Mouse (Mus musculus): ENCODE measurements around the gene Rps11.
"Not testable (repeated sequence)": the region's sequence is repeated elsewhere in the genome, so short reads cannot be mapped to it uniquely, and the experiment has no call there.

Gene Rps11

DNA sequence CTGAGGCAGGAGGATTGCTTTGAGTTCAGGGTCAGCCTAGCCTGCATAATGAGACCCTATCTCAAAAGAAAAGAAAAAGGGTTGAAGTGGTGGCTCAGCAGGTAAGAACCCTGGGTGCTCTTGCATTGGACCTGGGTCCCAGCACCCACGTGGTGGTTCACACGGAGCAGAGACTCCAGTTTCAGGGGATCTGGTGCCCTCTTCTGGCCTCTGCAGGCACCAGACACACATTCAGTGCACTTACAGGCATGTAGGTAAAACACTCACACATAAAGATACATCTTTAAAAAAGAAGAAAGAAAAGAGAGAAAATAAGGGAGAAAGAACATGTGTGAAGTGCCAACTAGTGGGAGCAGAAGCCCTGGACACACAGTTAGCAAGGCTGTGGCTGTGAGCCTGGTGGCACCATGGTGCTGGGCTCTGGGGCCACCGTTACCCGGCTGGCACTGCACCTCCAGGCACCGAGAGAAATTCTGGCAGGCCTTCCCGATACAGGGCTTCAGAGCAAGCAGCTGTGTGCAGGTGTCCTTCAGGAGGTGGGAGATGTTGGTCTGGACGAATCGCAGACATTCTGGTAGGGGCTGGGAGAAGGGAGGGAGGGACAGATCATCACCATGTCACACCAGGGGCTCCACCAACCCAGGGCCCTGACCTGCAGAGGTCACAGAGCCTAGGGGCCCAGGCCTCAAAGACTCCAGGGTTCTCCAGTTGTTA is 9.4 kb upstream of the Rps11 start:
- DNase-seq (ENCODE audit: low spot score in 2 of 2): no peak

DNA sequence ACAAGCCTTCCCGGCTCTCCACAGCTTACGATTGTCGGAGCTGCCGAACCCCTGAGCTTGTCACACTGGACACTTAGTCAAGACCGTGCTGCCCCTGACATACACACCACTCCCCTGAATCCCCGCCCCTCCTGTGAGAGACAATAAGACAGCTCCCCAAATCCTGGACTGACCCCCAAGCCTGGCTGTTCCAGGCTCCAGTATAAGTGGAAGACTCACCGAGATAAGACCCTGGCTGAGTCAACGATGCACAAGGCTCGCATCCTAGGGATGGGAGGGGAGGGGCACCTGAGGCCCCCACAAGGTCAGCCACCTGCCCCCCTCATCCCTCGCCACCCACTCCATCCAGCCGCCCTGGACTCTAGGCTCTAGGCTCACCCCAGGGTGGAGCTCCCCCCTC is 7.6 kb upstream of the Rps11 start:
- no peak for DNase-seq (ENCODE audit: low spot score in 2 of 2)

DNA sequence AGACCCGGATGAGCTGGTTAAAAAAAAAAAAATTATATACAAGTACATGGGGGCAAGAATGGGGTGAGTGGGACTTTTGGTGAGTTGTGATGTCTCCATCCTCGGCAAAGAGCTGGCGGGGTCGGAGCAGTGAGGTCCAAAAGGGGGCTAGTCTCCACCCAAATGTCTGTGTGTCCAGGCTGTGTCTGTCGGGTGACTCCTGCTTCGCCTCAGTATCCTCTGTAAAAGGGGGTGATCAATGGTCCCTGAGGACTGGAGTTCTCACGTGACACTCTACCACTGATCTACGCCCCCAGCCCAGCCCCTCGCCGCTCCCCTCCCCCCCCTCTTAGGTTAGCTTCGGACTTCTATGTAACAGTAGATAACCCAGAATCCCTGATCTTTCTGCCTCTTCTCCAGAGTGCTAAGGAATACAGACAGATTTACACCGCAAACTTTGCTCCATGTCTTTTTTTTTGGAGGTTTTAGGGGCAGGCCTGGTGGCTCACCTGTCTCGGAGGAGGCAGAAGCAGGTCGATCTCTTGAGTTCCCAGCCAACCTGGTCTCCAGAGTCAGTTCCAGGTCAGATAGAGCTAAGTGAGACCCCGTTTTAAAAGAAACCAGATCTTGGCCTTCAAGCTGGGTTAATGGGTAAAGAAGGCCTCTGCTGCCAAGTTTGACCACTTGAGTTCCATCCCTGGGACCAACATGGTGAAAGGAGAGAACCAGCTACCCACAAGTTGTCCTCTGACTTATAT is 5.7 kb upstream of the Rps11 start:
- DNase-seq (ENCODE audit: low spot score in 2 of 2): no peak

- DNase-seq (ENCODE audit: low spot score in 2 of 2): no peak
Measured at GRCm38 (mm10) chr7:45129318-45129717, 5.1 kb upstream of the Rps11 start.

DNA sequence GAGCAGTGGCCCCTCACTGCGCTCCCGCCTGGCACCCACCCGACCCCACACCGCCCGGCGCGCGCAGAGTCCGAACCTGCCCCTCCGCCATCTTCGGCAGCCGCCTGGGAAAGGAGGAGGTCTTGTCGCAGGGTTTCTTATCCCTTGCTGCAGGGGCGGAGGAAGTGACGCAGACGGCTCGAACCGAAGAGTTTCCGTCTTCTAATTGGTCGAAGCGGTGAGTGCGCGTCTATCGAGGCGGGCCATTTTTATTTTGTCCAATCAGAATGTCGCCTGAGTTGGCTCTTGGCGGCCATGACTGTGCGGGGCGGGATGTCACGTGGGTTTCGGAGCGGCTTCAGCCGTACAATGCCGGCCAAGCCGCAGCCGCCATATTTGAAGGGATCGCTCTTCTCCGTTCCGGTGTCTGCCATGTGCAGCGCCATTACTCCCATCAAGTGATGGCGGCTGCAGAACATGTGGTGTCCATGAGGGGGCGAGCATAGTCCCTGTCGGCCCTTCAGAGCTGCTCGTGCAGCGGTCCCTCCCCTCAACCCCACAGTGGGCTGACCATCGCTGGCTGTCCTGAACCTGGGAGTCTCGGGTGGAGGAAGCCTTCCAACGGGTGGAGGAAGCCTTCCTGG is 4.5 kb upstream of the Rps11 start, which contains the start of gene Rpl13a:
Gene Rpl13a (minus strand): TSS at position 138 of the 623 bp plus-strand sequence.
- peak; percentile 99 for DNase-seq (ENCODE audit: low spot score in 2 of 2)

DNA sequence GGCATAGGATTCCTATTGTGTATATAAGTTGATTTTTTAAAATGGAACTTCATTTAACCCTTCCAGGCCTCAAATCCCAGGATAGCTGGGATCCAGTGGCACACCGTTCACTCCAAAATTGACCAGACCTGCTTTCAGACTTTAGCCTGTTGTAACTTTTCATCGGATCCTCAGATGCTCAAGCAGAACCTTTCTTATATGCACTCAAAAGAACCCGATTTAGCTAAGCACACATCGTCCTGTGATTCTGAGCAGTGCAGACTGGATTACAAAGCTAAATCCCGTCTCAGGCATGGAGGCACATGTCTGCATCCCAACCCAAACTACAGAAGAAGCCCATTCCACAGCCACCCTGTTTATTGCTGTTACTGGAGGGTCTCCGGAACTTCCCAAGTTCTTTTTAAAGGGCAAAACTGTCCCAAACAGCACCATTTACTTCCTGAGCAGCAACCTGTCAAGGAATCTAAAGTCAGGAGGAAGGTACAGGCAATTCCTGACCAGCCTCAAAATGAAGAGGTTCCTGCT is 3.5 kb upstream of the Rps11 start:
- DNase-seq (ENCODE audit: low spot score in 2 of 2): no peak

DNA sequence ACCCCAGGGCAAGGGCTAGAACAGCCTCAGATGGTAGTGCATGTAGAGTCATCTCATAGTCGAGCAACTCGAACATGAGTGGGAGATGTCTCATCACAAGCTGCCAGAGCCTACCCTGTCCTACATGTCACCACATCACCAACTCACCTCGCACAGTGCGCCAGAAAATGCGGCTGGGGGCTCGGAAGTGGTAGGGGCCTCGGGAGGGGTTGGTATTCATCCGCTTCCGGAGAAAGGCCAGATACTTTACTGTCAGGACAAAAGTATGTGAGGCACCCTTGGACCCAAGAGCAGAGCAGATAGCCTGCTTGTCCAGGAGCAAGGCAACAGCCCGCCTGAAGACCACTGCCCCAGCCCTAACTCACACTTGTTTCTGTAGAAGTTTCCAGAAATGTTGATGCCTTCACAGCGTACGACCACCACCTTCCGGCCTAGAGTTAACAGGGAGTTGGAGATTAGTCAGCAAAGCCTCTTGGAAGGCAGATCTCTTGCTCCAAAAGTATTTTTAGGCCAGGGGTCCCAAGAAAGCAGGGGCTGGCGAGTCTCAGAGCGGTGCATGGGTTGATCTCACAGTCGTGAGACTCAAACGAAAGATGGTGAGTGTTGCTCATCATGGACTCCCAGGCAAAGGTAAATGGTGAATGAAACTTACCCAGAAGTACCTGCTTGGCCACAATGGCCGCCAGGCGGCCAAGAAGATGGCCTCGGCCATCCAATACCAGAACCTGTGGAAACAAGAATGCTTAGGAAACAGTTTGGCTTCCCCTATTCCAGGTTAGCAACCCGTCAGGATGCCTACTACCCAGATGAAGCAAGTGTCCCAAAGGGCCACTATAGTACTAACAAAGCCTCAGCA is 2.8 kb upstream of the Rps11 start:
- no peak for DNase-seq (ENCODE audit: low spot score in 2 of 2)

DNA sequence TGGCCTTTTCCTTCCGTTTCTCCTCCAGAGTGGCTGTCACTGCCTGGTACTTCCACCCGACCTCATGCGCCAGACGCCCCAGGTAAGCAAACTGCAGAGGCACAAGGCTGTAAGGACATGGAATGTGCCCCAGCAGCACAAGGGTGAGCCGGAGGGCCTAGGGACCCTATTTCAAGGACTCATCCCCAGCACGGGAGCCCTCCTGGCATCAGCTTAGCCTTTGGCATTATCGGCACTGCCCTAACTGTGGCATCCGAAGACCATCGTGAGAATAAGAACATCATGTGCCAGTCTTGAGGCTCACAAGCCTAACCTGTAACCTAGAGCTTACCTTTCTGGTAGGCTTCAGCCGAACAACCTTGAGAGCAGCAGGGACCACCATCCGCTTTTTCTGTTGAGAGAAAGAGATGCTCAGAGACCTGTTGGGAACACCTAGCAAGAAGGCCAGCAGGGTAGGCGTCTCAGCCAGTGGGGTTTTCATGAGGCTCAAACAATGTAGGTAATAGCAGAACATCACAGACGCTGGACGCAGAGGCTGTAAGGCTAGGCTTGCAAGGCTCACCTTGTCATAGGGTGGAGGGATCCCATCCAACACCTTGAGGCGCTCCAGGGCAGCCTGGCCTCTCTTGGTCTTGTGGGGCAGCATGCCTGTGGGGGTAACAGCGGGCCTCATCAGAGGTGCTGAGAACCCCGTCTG is 2.1 kb upstream of the Rps11 start:
- DNase-seq (ENCODE audit: low spot score in 2 of 2): no peak

- DNase-seq (ENCODE audit: low spot score in 2 of 2): not testable (repeated sequence)
Measured at GRCm38 (mm10) chr7:45125649-45126048, 1.4 kb upstream of the Rps11 start.

DNA sequence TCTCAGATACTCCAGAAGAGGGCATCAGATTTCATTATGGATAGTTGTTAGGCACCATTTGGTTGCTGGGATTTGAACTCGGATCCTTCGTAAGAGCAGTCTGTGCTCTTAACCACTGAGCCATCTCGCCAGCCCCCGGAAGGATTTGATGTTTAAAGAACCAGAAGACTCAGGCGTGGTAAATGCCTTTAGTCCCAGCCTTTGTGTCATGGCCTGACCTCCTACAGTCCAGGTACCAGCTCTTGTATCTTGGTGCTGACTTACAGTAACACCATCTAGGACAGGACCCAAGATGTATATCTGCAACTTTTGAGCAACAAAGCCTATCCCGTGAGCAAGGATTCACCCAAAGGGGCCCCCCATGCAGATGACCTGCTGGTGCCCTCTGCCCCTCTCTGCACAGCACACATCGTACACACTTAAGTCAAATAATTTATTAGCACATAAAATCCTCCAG is 933 bp upstream of the Rps11 start:
- no peak for DNase-seq (ENCODE audit: low spot score in 2 of 2)

DNA sequence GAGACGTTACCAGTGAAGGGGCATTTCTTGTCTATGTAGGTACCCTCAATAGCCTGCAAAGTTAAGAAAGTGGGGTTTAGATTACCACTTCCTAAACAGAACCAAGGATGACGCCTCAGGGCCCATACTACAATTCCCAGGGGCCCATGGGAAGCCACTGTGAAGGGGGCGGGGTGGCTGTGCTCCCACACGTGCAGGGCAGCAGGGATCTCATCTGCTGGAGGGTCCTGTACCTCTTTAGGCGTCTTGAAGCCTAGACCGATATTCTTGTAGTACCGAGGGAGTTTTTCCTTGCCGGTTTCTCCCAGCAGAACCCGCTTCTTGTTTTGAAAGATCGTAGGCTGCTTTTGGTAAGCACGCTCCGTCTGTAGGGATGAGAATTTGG is 1.1 kb downstream of the Rps11 start:
- DNase-seq (ENCODE audit: low spot score in 2 of 2): no peak

- no peak for DNase-seq (ENCODE audit: low spot score in 2 of 2)
Measured at GRCm38 (mm10) chr7:45122561-45123185, 1.6 kb downstream of the Rps11 start.

DNA sequence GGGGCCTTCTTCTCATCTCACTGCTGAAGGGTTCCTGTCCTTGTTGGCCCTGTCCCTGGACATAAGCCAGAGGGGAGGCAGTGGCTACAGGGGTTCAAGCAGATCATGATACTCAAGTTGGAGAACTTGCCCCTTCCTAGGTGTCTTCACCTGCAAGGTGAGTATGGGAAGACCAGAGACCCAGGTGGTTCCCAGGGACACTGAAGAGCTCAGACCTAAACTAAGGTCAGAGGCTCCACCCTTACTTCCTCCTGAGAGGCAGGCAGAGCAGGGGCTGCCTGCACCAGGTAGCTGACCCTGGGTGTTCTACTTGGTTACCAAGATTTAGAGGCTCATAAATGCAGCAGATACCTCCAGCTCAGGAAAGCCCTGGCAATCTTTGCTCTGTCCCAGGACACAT is 2.3 kb downstream of the Rps11 start:
- DNase-seq (ENCODE audit: low spot score in 2 of 2): no peak

DNA sequence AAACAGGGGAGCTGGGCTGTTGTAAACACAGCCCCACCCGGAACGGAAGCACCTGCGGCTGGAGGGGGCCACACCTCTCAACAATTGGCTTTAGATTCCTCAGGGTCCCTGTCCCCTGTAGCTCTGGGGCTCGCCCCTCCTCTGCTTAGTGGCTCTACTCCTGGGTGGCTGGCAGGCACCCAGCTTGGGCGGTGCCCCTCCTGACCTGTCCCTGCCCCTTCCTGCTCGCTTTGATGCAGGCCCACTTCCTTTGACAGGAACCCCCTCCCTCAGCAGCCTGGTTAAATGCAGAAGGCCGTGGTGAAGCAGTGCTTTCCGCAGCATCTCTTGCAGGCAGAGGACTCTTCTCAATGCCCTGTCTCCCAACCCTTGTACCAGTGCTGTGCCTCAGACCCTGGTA is 2.8 kb downstream of the Rps11 start:
- DNase-seq (ENCODE audit: low spot score in 2 of 2): no peak

GRCm38 (mm10) chr7:45119780-45120709 is 4.2 kb downstream of the Rps11 start:
- DNase-seq (ENCODE audit: low spot score in 2 of 2): no peak

GRCm38 (mm10) chr7:45118336-45118735 is 5.9 kb downstream of the Rps11 start:
- DNase-seq (ENCODE audit: low spot score in 2 of 2): no peak

GRCm38 (mm10) chr7:45117566-45117965 is 6.7 kb downstream of the Rps11 start:
- DNase-seq (ENCODE audit: low spot score in 2 of 2): no peak

GRCm38 (mm10) chr7:45113476-45113875 is 10.8 kb downstream of the Rps11 start:
- DNase-seq (ENCODE audit: low spot score in 2 of 2): no peak

GRCm38 (mm10) chr7:45112529-45112928 is 11.7 kb downstream of the Rps11 start:
- DNase-seq (ENCODE audit: low spot score in 2 of 2): no peak
